Mouse (Mus musculus): ENCODE results near the gene Pip5kl1. TPM values are rescaled to one million over a fixed set of nuclear protein-coding genes. Genes with fewer than 3 reads are reported as not detected.
A peak's percentile ranks its signal among the peaks of the same experiment; 100 is the strongest.

The Pip5kl1 gene
- polyA plus RNA-seq, 1 experiment from 2014 or later: 2.0 TPM

GRCm38 (mm10) chr2:32575586-32576160 is 1.1 kb downstream of the Pip5kl1 start, which contains the start of gene 9430097D07Rik:
TSS of gene 9430097D07Rik (minus strand) at chr2:32575684.
- Histone ChIP-seq H3K4me3 (replicated peaks) (peak within 1 kb of the TSS; percentile 47), H3K9ac (peak within 1 kb of the TSS; percentile 48), H3K36me3 (peaks cover 10% of the 10 kb centered on the region), H3K9me3 (replicated peaks) (no peaks in the 10 kb centered on the region), H3K4me1 (peaks cover 24% of the 10 kb centered on the region), H3K27me3 (peaks cover 40% of the 10 kb centered on the region), H3K4me2 (peak within 1 kb of the TSS; percentile 95), H3K27ac (no peak within 1 kb of the TSS)
- peak; percentile 50 for ATAC-seq (replicated peaks; ENCODE audit: low FRiP score)
- 8% methylated on average over 28 of the region's 28 CpGs for WGBS

GRCm38 (mm10) chr2:32576532-32576931 is 1.9 kb downstream of the Pip5kl1 start:
- Histone ChIP-seq H3K4me1 (peaks cover 19% of the 10 kb centered on the region), H3K4me2 (no peak overlapping the region), H3K4me3 (replicated peaks) (no peak overlapping the region), H3K9me3 (replicated peaks) (no peaks in the 10 kb centered on the region), H3K9ac (no peak overlapping the region), H3K27me3 (peaks cover 46% of the 10 kb centered on the region), H3K27ac (no peak overlapping the region), H3K36me3 (peaks cover 10% of the 10 kb centered on the region)
- ATAC-seq (replicated peaks; ENCODE audit: low FRiP score): no peak
- WGBS: 89% methylated on average over 9 of the region's 9 CpGs

- H3K36me3 ChIP-seq: peaks cover 3% of the 10 kb centered on the region
- H3K27ac ChIP-seq: no peak overlapping the region
- H3K27me3 ChIP-seq: peaks cover 53% of the 10 kb centered on the region
- 37% methylated on average over 25 of the region's 30 CpGs for WGBS
- ATAC-seq (replicated peaks; ENCODE audit: low FRiP score): no peak
- peaks cover 17% of the 10 kb centered on the region for H3K4me1 ChIP-seq
- no peak overlapping the region for H3K9ac ChIP-seq
- no peak overlapping the region for H3K4me2 ChIP-seq
- H3K4me3 ChIP-seq (replicated peaks): no peak overlapping the region
- no peaks in the 10 kb centered on the region for H3K9me3 ChIP-seq (replicated peaks)
Measured at GRCm38 (mm10) chr2:32578146-32579046, 3.8 kb downstream of the Pip5kl1 start.

- 34% methylated on average over 19 of the region's 19 CpGs for WGBS
- Histone ChIP-seq H3K4me3 (replicated peaks) (peak overlapping the region; percentile 35), H3K9ac (no peak overlapping the region), H3K27me3 (peaks cover 44% of the 10 kb centered on the region), H3K4me1 (peaks cover 10% of the 10 kb centered on the region), H3K36me3 (no peaks in the 10 kb centered on the region), H3K9me3 (replicated peaks) (no peaks in the 10 kb centered on the region), H3K27ac (no peak overlapping the region), H3K4me2 (peak overlapping the region; percentile 50)
- ATAC-seq (replicated peaks; ENCODE audit: low FRiP score): 0 out of 2 replicates have a peak, but pooled peaks have one; percentile 9
Measured at GRCm38 (mm10) chr2:32581450-32582095, 7.0 kb downstream of the Pip5kl1 start.

- peak overlapping the region; percentile 5; the same call in 1 of the 2 replicates for H3K9ac ChIP-seq
- no peaks in the 10 kb centered on the region for H3K9me3 ChIP-seq (replicated peaks)
- peaks cover 34% of the 10 kb centered on the region for H3K27me3 ChIP-seq
- peak overlapping the region; percentile 63 for H3K4me2 ChIP-seq
- H3K4me1 ChIP-seq: peaks cover 26% of the 10 kb centered on the region
- no peaks in the 10 kb centered on the region for H3K36me3 ChIP-seq
- WGBS: 16% methylated on average over 37 of the region's 37 CpGs
- no peak overlapping the region for H3K27ac ChIP-seq
- peak overlapping the region; percentile 31 for H3K4me3 ChIP-seq (replicated peaks)
- ATAC-seq (replicated peaks; ENCODE audit: low FRiP score): peak; percentile 59; the same call in 1 of the 2 replicates
Measured at GRCm38 (mm10) chr2:32582830-32583799, 8.5 kb downstream of the Pip5kl1 start.

- H3K4me1 ChIP-seq: peaks cover 47% of the 10 kb centered on the region
- no peaks in the 10 kb centered on the region for H3K36me3 ChIP-seq
- peaks cover 13% of the 10 kb centered on the region for H3K27me3 ChIP-seq
- ATAC-seq (replicated peaks; ENCODE audit: low FRiP score): no peak
- H3K27ac ChIP-seq: no peak overlapping the region
- WGBS: 85% methylated on average over 7 of the region's 7 CpGs
- no peak overlapping the region for H3K9ac ChIP-seq
- no peak overlapping the region for H3K4me2 ChIP-seq
- no peak overlapping the region for H3K4me3 ChIP-seq (replicated peaks)
- H3K9me3 ChIP-seq (replicated peaks): no peaks in the 10 kb centered on the region
Measured at GRCm38 (mm10) chr2:32585149-32585714, 10.6 kb downstream of the Pip5kl1 start.

- 1% methylated on average over 38 of the region's 38 CpGs for WGBS
- no peaks in the 10 kb centered on the region for H3K9me3 ChIP-seq (replicated peaks)
- ATAC-seq (replicated peaks; ENCODE audit: low FRiP score): peak; percentile 87
- peak within 1 kb of the TSS; percentile 81 for H3K4me2 ChIP-seq
- H3K27ac ChIP-seq: peak within 1 kb of the TSS; percentile 59
- H3K36me3 ChIP-seq: no peaks in the 10 kb centered on the region
- H3K9ac ChIP-seq: peak within 1 kb of the TSS; percentile 57
- H3K27me3 ChIP-seq: peaks cover 7% of the 10 kb centered on the region
- peak within 1 kb of the TSS; percentile 63 for H3K4me3 ChIP-seq (replicated peaks)
- peaks cover 51% of the 10 kb centered on the region for H3K4me1 ChIP-seq
Measured at GRCm38 (mm10) chr2:32586871-32587351, 12.3 kb downstream of the Pip5kl1 start, which contains the start of gene St6galnac4. TSS of gene St6galnac4 (plus strand) at chr2:32587095.

GRCm38 (mm10) chr2:32587731-32588321 is 13.2 kb downstream of the Pip5kl1 start:
- Histone ChIP-seq H3K27me3 (peaks cover 5% of the 10 kb centered on the region; the same call in 1 of the 2 replicates), H3K9me3 (replicated peaks) (no peaks in the 10 kb centered on the region), H3K4me2 (peak overlapping the region; percentile 81), H3K36me3 (no peaks in the 10 kb centered on the region), H3K4me1 (peaks cover 50% of the 10 kb centered on the region), H3K4me3 (replicated peaks) (peak overlapping the region; percentile 63), H3K9ac (peak overlapping the region; percentile 57), H3K27ac (0 out of 2 replicates have a peak overlapping the region, but pooled peaks have one; percentile 14)
- no peak for ATAC-seq (replicated peaks; ENCODE audit: low FRiP score)
- 20% methylated on average over 9 of the region's 9 CpGs for WGBS

- Histone ChIP-seq H3K4me1 (peaks cover 44% of the 10 kb centered on the region), H3K27me3 (no peaks in the 10 kb centered on the region), H3K4me2 (no peak overlapping the region), H3K9ac (no peak overlapping the region), H3K9me3 (replicated peaks) (no peaks in the 10 kb centered on the region), H3K27ac (no peak overlapping the region), H3K4me3 (replicated peaks) (no peak overlapping the region), H3K36me3 (peaks cover 5% of the 10 kb centered on the region)
- WGBS: 75% methylated on average over 11 of the region's 11 CpGs
- no peak for ATAC-seq (replicated peaks; ENCODE audit: low FRiP score)
Measured at GRCm38 (mm10) chr2:32589213-32589795, 14.7 kb downstream of the Pip5kl1 start.

- H3K9ac ChIP-seq: no peak overlapping the region
- no peaks in the 10 kb centered on the region for H3K27me3 ChIP-seq
- H3K4me3 ChIP-seq (replicated peaks): no peak overlapping the region
- no peak overlapping the region for H3K27ac ChIP-seq
- peaks cover 44% of the 10 kb centered on the region for H3K4me1 ChIP-seq
- ATAC-seq (replicated peaks; ENCODE audit: low FRiP score): no peak
- H3K9me3 ChIP-seq (replicated peaks): no peaks in the 10 kb centered on the region
- peaks cover 15% of the 10 kb centered on the region for H3K36me3 ChIP-seq
- 52% methylated on average over 10 of the region's 10 CpGs for WGBS
- H3K4me2 ChIP-seq: no peak overlapping the region
Measured at GRCm38 (mm10) chr2:32590224-32590623, 15.6 kb downstream of the Pip5kl1 start.
